Mouse (Mus musculus) midbrain, embryonic 14.5 days (tissue): ENCODE results near the gene Hipk1. TPM values are rescaled to one million over a fixed set of nuclear protein-coding genes. Genes with fewer than 3 reads are reported as not detected.
A peak's percentile ranks its signal among the peaks of the same experiment; 100 is the strongest.
"Not testable (repeated sequence)": the region's sequence is repeated elsewhere in the genome, so short reads cannot be mapped to it uniquely, and the experiment has no call there.

ENCODE experiments used
- ATAC-seq: fragments of 200-750 bp; cut with Nextera tagmentation; 2 replicates; pipeline ENCODE4 v1.8.0; 2017; ENCODE audit warnings: moderate number of reproducible peaks, moderate library complexity; ENCODE audit not compliant: low FRiP score, low TSS enrichment
- DNase-seq: peaks from one replicate; pipeline ENCODE4 v3.0.0-alpha.2; 2015
- H3K27ac ChIP-seq: fragments of 300-500 bp; sonication (generic); replicated peaks from 2 replicates; pipeline ENCODE4 v1.5.1; 2014; ENCODE audit warnings: mild to moderate bottlenecking, low read depth, low read length, moderate library complexity
- H3K27me3 ChIP-seq: fragments of 300-500 bp; sonication (generic); 2 replicates; pipeline ENCODE4 v1.6.1; 2014; ENCODE audit warnings: low read length, control low read depth, mixed read lengths; ENCODE audit not compliant: control insufficient read depth, insufficient read depth
- H3K36me3 ChIP-seq: fragments of 300-500 bp; sonication (generic); 2 replicates; pipeline ENCODE4 v1.6.1; 2014; ENCODE audit warnings: low read length, control low read depth; ENCODE audit not compliant: control insufficient read depth, insufficient read depth
- H3K4me1 ChIP-seq: fragments of 300-500 bp; sonication (generic); 2 replicates; pipeline ENCODE4 v1.6.1; 2014; ENCODE audit warnings: mild to moderate bottlenecking, antibody characterized with exemption, low read length, control low read depth; ENCODE audit not compliant: control insufficient read depth, insufficient read depth
- H3K4me2 ChIP-seq: fragments of 300-500 bp; sonication (generic); 2 replicates; pipeline ENCODE4 v1.6.1; 2014; ENCODE audit warnings: mild to moderate bottlenecking, low read length, moderate library complexity
- H3K4me3 ChIP-seq: fragments of 300-500 bp; sonication (generic); replicated peaks from 2 replicates; pipeline ENCODE4 v1.5.1; 2014; ENCODE audit warnings: low read depth, low read length
- H3K9ac ChIP-seq: fragments of 300-500 bp; sonication (generic); replicated peaks from 2 replicates; pipeline ENCODE4 v1.6.1; 2014; ENCODE audit warnings: mild to moderate bottlenecking, low read length, moderate library complexity
- H3K9me3 ChIP-seq: fragments of 300-500 bp; sonication (generic); 2 replicates; pipeline ENCODE4 v1.6.1; 2016; ENCODE audit warnings: low read length, control low read depth, mixed read lengths; ENCODE audit not compliant: control insufficient read depth
- WGBS: fragments of 180-500 bp; shearing (Covaris S2); extraction: QIAGEN DNeasy Blood & Tissue Kit; methylation state at CpG from one replicate; pipeline ENCODE4 v1.1.7; 2014; 5-methylcytosine and 5-hydroxymethylcytosine counted together
- polyA plus RNA-seq: library from polyadenylated mRNA; unstranded; fragments of >200 nt; fragmentation: Nextera tagmentation; extraction: Ambion mirVana; gene quantifications from 2 replicates; pipeline ENCODE4 v1.2.1, GENCODE M21; 2014

Hipk1 gene
- polyA plus RNA-seq, 1 experiment from 2014 or later = 22.1 TPM

GRCm38 (mm10) chr3:103831146-103831545 lies 39.8 kb upstream of the Hipk1 start:
- Histone ChIP-seq H3K27me3 (no peaks in the 10 kb centered on the region), H3K27ac (no peak overlapping the region), H3K9ac (no peak overlapping the region), H3K4me2 (no peak overlapping the region), H3K36me3 (no peaks in the 10 kb centered on the region), H3K4me3 (no peak overlapping the region), H3K9me3 (no peaks in the 10 kb centered on the region), H3K4me1 (no peaks in the 10 kb centered on the region)
- ATAC-seq (no peak), DNase-seq (no peak)
- WGBS = 79% methylated on average over 7 of the region's 7 CpGs

DNA sequence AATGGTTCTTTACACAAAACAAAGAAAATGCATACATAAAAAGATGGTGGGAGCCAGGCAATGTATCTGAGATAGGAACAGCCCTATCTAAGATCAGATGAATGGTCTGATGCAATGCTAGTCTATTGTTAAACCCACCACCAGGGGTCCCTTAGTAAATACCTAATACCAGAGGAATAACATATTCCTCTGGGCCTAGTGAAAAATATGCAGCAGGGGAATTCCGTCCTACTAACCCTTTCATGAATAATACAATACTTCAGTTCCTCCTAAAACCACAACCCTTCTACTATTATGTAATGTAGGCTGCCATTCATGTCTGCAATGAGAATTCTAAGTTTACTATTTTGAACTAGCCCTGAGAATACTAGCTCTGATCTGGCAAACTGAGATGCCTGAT lies 39.3 kb upstream of the Hipk1 start:
- not testable (repeated sequence) for H3K4me3 ChIP-seq, ATAC-seq, H3K9me3 ChIP-seq, H3K27me3 ChIP-seq, H3K9ac ChIP-seq, H3K4me2 ChIP-seq, H3K36me3 ChIP-seq, H3K27ac ChIP-seq, H3K4me1 ChIP-seq
- WGBS = 43% methylated on average over 1 of the region's 1 CpGs
- peak; percentile 3 for DNase-seq

DNA sequence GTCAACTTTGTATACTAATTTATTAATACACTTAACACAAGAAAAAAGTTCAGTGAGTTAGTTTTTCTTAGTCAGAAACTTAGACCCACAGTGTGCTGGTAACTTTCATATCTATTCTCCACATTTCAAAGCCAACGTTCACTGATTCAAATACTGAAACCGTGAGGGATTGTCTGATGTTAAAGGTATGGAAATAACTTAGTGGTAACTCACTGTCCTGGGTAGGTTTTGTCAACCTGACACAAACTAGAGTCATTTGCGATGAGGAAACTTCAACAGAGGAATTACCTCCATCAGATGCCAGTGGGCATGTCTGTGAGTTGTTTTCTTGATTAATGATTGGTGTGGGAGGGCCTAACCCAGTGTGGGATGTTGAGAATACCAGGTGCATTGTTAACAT lies 37.7 kb upstream of the Hipk1 start:
- WGBS = 92% methylated on average over 3 of the region's 3 CpGs
- DNase-seq = no peak
- Histone ChIP-seq H3K4me2 (no peak overlapping the region), H3K9ac (no peak overlapping the region), H3K27ac (no peak overlapping the region), H3K36me3 (no peaks in the 10 kb centered on the region), H3K4me3 (no peak overlapping the region), H3K27me3 (no peaks in the 10 kb centered on the region), H3K9me3 (no peaks in the 10 kb centered on the region), H3K4me1 (no peaks in the 10 kb centered on the region)
- ATAC-seq = no peak

DNA sequence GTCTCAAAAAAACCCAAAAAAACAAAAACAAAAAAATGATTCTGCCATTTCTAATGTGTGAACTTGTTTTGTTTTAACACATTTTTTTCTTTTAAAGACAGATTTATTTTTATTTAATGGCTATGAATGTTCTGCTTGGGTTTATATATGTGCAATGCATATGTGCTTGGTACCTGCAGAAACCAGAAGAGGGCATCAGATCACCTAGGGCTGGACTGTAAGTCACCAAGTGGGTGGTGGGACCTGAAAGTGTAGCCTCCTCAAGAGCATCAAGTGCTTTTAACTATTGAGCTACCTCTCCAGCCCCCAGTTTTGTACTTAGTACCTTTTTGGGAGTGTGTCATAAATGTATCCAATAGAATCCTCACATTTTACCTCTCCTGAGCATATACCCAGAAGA lies 36.2 kb upstream of the Hipk1 start:
- Histone ChIP-seq H3K4me1 (no peaks in the 10 kb centered on the region), H3K9ac (no peak overlapping the region), H3K9me3 (no peaks in the 10 kb centered on the region), H3K27ac (no peak overlapping the region), H3K4me2 (no peak overlapping the region), H3K27me3 (no peaks in the 10 kb centered on the region), H3K4me3 (no peak overlapping the region), H3K36me3 (peaks cover 6% of the 10 kb centered on the region)
- ATAC-seq (no peak), DNase-seq (no peak)

GRCm38 (mm10) chr3:103810967-103811366 lies 19.6 kb upstream of the Hipk1 start:
- DNase-seq = no peak
- Histone ChIP-seq H3K27ac (no peak overlapping the region), H3K36me3 (peaks cover 26% of the 10 kb centered on the region), H3K4me3 (no peak overlapping the region), H3K27me3 (no peaks in the 10 kb centered on the region), H3K4me1 (peaks cover 13% of the 10 kb centered on the region), H3K9ac (no peak overlapping the region), H3K9me3 (no peaks in the 10 kb centered on the region), H3K4me2 (no peak overlapping the region)
- no peak for ATAC-seq
- WGBS = 91% methylated on average over 6 of the region's 6 CpGs

DNA sequence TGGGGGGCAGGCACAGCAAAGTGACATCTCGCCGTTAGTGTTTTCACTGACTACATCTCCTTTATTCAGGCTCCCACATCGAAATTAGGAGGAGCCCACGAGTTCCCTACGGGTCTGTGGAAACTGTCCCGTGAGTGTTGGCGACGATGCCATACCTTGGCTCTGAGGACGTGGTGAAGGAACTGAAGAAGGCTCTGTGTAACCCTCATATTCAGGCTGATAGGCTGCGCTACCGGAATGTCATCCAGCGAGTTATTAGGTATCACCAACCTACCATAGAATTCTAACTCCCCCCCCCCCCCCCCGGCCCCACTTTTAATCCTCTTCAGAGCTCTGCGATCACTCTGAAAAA lies 18.4 kb upstream of the Hipk1 start:
- H3K36me3 ChIP-seq = peaks cover 20% of the 10 kb centered on the region
- 4% methylated on average over 14 of the region's 14 CpGs for WGBS
- peak overlapping the region; percentile 67 for H3K9ac ChIP-seq
- no peaks in the 10 kb centered on the region for H3K9me3 ChIP-seq
- ATAC-seq (peak; percentile 54; the same call in 1 of the 2 replicates), DNase-seq (no peak)
- H3K27me3 ChIP-seq = no peaks in the 10 kb centered on the region
- H3K4me3 ChIP-seq = peak overlapping the region; percentile 78
- peaks cover 13% of the 10 kb centered on the region for H3K4me1 ChIP-seq
- peak overlapping the region; percentile 70 for H3K4me2 ChIP-seq
- peak overlapping the region; percentile 80 for H3K27ac ChIP-seq

DNA sequence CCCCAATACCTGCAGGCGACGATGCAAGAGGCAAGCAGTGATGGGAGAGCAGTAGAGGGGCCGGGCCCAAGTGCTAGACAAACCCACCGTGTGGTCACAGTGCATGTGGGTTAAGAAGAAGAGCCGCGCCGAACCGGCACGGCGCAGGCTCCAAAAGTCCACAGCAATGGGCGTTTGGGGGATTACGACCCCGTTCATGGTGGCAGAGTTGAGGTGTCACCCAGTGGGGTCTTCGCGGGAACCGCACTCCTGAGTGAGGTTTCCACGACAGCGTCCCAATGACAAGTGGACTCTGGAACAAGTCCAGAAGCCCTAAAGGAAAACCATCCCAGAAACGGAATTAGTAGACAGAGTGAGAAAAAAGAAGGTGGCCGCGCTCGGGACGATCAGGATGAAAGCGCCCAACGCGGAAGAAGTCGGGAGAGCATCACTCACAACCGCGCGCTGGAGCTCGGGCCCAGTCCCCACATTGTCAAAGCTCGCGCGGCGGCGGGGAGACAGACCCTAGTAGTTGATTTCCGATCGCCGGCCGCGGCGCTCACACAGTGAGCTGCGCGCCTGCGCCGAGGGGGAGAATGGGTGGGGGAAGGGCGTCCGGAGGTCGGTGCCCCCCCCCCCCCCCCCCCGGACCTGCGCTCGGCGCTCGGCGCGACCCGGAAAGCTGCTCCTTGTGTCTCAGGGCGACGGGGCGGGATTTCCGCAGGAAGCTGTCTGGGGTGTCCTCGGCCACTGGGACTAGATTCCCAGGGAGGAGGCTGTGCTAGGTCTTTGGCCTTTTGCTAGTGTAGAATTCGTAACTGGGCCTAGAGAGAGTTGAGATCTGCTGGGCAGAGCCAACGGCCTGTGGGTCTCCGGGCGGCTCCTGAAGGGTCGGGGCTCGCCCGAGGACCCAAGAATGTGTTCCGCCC lies 17.8 kb upstream of the Hipk1 start, which contains the start of the genes Dclre1b, Ap4b1 and Gm43064:
Gene Dclre1b, minus strand, starts transcription at position 554 of the 908 bp plus-strand sequence.
Gene Ap4b1, plus strand, starts transcription at position 630 of the 908 bp plus-strand sequence.
Gene Gm43064, plus strand, starts transcription at position 683 of the 908 bp plus-strand sequence.
- Histone ChIP-seq H3K4me1 (peaks cover 13% of the 10 kb centered on the region), H3K4me3 (peak within 1 kb of the TSS; percentile 78)

DNA sequence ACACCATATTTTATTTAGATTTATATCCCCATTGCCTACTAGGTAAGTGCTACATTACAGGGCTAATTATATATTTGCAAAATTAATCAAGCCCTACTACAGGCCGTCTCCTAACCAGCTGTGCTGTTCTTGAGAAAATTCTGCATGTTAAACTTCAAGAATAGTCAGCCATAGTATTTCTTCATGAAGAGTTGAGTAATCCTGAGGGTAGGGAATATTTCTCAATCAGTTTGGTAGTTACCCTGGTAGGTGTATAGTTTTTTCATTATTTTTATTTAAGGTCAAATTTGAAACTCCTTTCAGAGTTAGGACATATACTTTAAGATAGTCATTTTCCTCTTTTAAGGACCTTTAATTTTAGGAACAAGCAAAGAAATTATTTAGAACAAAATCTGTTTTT lies 14.3 kb upstream of the Hipk1 start:
- Histone ChIP-seq H3K4me2 (no peak overlapping the region), H3K9me3 (no peaks in the 10 kb centered on the region), H3K4me1 (peaks cover 13% of the 10 kb centered on the region), H3K36me3 (peaks cover 35% of the 10 kb centered on the region), H3K4me3 (no peak overlapping the region), H3K27ac (no peak overlapping the region), H3K9ac (no peak overlapping the region), H3K27me3 (no peaks in the 10 kb centered on the region)
- WGBS = 89% methylated on average over 1 of the region's 1 CpGs
- DNase-seq (no peak), ATAC-seq (no peak)

More for the DNA sequence above, 17.8 kb upstream of the Hipk1 start, which contains the start of the genes Dclre1b, Ap4b1 and Gm43064:
- Histone ChIP-seq H3K9ac (peak within 1 kb of the TSS; percentile 67), H3K27ac (peak within 1 kb of the TSS; percentile 80), H3K9me3 (no peaks in the 10 kb centered on the region), H3K4me2 (peak within 1 kb of the TSS; percentile 70), H3K27me3 (no peaks in the 10 kb centered on the region), H3K36me3 (peaks cover 20% of the 10 kb centered on the region)
- peak; percentile 97 for ATAC-seq
- DNase-seq = peak; percentile 98
- under 1% methylated on average over 63 of the region's 70 CpGs for WGBS

- Histone ChIP-seq H3K36me3 (peaks cover 35% of the 10 kb centered on the region), H3K4me2 (no peak overlapping the region), H3K9ac (no peak overlapping the region), H3K4me1 (peaks cover 1% of the 10 kb centered on the region; the same call in 1 of the 2 replicates), H3K27ac (no peak overlapping the region), H3K27me3 (no peaks in the 10 kb centered on the region), H3K9me3 (no peaks in the 10 kb centered on the region), H3K4me3 (no peak overlapping the region)
- DNase-seq = no peak
- 93% methylated on average over 8 of the region's 8 CpGs for WGBS
- ATAC-seq = no peak
Measured at GRCm38 (mm10) chr3:103802861-103803260, 11.5 kb upstream of the Hipk1 start.
